Mouse (Mus musculus) heart, adult 10 weeks (tissue): ENCODE results near the gene C5ar1. TPM values are rescaled to one million over a fixed set of nuclear protein-coding genes. Genes with fewer than 3 reads are reported as not detected.

Source experiments
- polyA plus RNA-seq: library from polyadenylated mRNA; stranded (reverse); fragments of 350-450 nt; fragmentation: Illumina TruSeq; extraction: RNeasy Lipid Tissue Mini Kit (QIAGEN cat#74804); gene quantifications from one replicate; pipeline ENCODE4 v1.2.3, GENCODE M21; 2014; ENCODE audit warnings: low read depth, low replicate concordance

The C5ar1 gene
- polyA plus RNA-seq: 4.4 TPM

GRCm38 (mm10) chr7:16259110-16259590 is at the start of gene C5ar1:
Gene C5ar1, minus strand, starts transcription at chr7:16259540.

GRCm38 (mm10) chr7:16308093-16308492 is 48.8 kb upstream of the C5ar1 start, which contains the start of gene Bbc3:
Gene Bbc3, plus strand, starts transcription at chr7:16308393.

GRCm38 (mm10) chr7:16286026-16286961 is 27.0 kb upstream of the C5ar1 start, which contains the start of gene Ccdc9:
Gene Ccdc9, minus strand, starts transcription at chr7:16286795.

GRCm38 (mm10) chr7:16273081-16273765 is 13.9 kb upstream of the C5ar1 start, which contains the start of gene Inafm1:
Gene Inafm1, minus strand, starts transcription at chr7:16273617.

GRCm38 (mm10) chr7:16244067-16244466 is 15.3 kb downstream of the C5ar1 start, which contains the start of gene C5ar2:
Gene C5ar2, minus strand, starts transcription at chr7:16244154.

GRCm38 (mm10) chr7:16221582-16222272 is 37.6 kb downstream of the C5ar1 start, which contains the start of gene Dhx34:
Gene Dhx34, minus strand, starts transcription at chr7:16222037.

Other genes with a start within 250 kb of the C5ar1 start
- 5.2 TPM for gene Bicra, start 211.6 kb downstream of the C5ar1 start, polyA plus RNA-seq
- not detected for gene Zfp541, start 197.7 kb downstream of the C5ar1 start, polyA plus RNA-seq
- gene Napa, start 161.1 kb downstream of the C5ar1 start, polyA plus RNA-seq: 87.2 TPM
- 39.1 TPM for gene Kptn, start 139.6 kb downstream of the C5ar1 start, polyA plus RNA-seq
- 0.55 TPM for gene Slc8a2, start 129.7 kb downstream of the C5ar1 start, polyA plus RNA-seq
- gene Meis3, start 84.5 kb downstream of the C5ar1 start, polyA plus RNA-seq: 8.7 TPM
- gene Dhx34, start 37.5 kb downstream of the C5ar1 start, polyA plus RNA-seq: 6.8 TPM
- gene C5ar2, start 15.4 kb downstream of the C5ar1 start, polyA plus RNA-seq: 0.71 TPM
- 11.7 TPM for gene Inafm1, start 14.1 kb upstream of the C5ar1 start, polyA plus RNA-seq
- gene Ccdc9, start 27.3 kb upstream of the C5ar1 start, polyA plus RNA-seq: 72.3 TPM
- 3.8 TPM for gene Bbc3, start 48.9 kb upstream of the C5ar1 start, polyA plus RNA-seq
- gene Sae1, start 128.3 kb upstream of the C5ar1 start, polyA plus RNA-seq: 36.4 TPM
- 20.4 TPM for gene Zc3h4, start 141.4 kb upstream of the C5ar1 start, polyA plus RNA-seq
- gene Tmem160, start 193.2 kb upstream of the C5ar1 start, polyA plus RNA-seq: 60.7 TPM
- gene Npas1, start 218.2 kb upstream of the C5ar1 start, polyA plus RNA-seq: not detected